Mouse (Mus musculus) bone marrow macrophage, adult 2 months (primary cell): ENCODE measurements around the gene Cd33.

Experiments
- CTCF ChIP-seq: IDR thresholded peaks from 2 replicates; pipeline ENCODE4 v1.5.1; 2012; ENCODE audit warnings: low read depth, mild to moderate bottlenecking, low read length, moderate library complexity
- POLR2A ChIP-seq: IDR thresholded peaks from 2 replicates; pipeline ENCODE4 v1.6.1; 2012; ENCODE audit warnings: mild to moderate bottlenecking, low read depth, low read length, borderline replicate concordance

GRCm38 (mm10) chr7:43490182-43490584, 54.0 kb downstream of the Cd33 start:
- TF ChIP-seq POLR2A (no peak), CTCF (no peak)
